Mouse (Mus musculus): ENCODE data around the gene Rnpc3.

GRCm38 (mm10) chr3:113572158-113572557 is 57.8 kb downstream of the Rnpc3 start:
- no peak for TF ChIP-seq HCFC1 (IDR thresholded peaks at IDR 0.05; ENCODE audit: borderline replicate concordance, insufficient read depth, low read length)
- no peak for TF ChIP-seq MAFK (IDR thresholded peaks at IDR 0.05; ENCODE audit: insufficient read depth, low read depth, low read length)

Measured in ES-E14 (cell line).